Mouse (Mus musculus) liver, embryonic 14.5 days (tissue): ENCODE measurements around the gene Tac4.

Experiments
- CTCF ChIP-seq: IDR thresholded peaks from 2 replicates; pipeline ENCODE4 v1.5.1; 2016; ENCODE audit warnings: antibody characterized with exemption, low read depth, control low read depth
- EP300 ChIP-seq: IDR thresholded peaks from 2 replicates; pipeline ENCODE4 v1.6.1; 2016; ENCODE audit warnings: antibody characterized with exemption, low read depth

- TF ChIP-seq CTCF (no peak), EP300 (no peak)
Measured at GRCm38 (mm10) chr11:95307526-95307925, 46.2 kb downstream of the Tac4 start.
